Mouse (Mus musculus) v-Abl transformed pro-B cells (cell line): ENCODE data around the gene Smap2.
"Not testable (repeated sequence)": the region's sequence is repeated elsewhere in the genome, so short reads cannot be mapped to it uniquely, and the experiment has no call there.

Experiments used
- in situ Hi-C, 2 experiments: fragments of 400-800 bp; cut with MboI; formaldehyde crosslinking; loops; one replicate each; pipeline ENCODE4 v1.15.1; 2025; ENCODE audit not compliant: unreplicated experiment in 2 of 2

The Smap2 gene

DNA sequence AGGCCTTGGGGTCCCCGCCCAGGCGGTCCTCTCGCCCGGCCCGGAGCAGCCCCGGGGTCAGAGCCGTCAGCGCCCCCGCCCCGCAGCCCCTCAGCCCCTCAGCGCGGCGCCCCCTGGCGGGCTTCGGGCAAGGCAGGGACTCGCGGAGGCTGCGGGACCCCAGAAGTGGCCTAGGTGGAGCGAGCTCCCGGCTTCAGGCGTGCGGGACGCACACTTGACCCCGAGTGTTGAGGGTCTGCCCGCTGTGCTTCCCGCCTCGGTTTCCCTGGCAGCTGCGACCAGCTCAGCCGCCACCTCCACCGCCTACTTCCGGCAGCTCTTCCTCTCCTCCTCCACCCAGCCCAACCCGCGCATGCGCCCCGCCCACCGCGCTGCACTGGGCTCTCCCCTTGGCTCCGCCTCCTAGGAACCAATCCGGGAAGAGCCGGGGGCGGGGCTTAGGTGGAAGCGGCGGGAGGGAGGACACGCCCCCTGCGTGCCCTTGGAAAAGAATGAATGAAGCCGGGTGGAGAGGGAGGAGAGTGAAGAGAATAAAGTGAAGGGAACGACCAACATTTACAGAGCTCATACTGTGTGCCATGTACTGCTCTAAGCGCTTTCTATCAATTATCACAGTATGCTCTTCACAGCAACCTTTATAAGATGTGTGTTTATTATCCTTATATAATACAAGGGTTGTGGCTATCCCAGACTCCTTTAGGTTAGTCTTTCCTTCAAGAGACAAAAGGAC, at the start of gene Smap2:
Gene Smap2 (minus strand): TSS at position 320 of the 730 bp plus-strand sequence.
- in situ Hi-C loops, result loop anchor here in 1 of 2 experiments (25.0 kb wide), 1 partner anchor 1820 kb away; the partner anchor contains the start of gene Ppt1

DNA sequence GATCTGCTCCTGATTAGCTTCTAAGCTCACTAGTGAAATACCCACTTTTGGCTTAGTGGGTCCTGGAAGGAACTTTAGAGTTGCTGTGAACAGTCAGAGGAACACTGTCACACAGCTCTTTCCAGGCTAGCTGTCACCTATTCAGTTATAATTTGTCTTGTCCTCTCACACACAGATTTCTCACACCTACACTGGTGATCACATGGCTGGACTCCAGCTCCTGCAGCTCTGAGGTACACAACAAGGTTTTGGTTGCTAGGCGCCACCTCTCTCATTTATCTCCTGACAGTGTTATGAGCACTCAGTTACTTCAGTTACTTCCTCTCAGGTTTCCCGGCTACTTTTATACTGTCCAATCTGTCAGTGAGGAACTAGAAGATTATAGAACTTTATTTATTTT, 48.3 kb upstream of the Smap2 start:
- in situ Hi-C loops, result no loop called here

DNA sequence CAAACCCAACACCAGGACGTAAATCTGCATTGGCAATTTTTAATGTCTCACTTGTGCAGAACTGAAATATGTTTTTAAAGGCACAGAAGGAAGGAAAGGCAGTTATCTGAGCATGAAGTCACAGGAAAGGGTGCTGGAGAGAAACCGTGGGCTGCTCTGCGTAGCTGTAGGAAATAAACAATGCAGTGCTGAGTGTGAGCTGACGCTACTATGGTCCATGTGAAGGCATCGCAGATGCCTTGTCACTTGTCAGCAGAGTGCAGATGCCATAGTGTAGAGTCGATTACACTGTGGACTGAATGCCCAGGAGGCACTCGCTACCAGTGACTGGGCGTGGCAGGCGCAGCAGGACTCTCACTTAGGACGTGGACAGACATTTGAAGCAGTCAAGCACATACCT, 42.2 kb upstream of the Smap2 start:
- in situ Hi-C loops, result not testable (repeated sequence)

DNA sequence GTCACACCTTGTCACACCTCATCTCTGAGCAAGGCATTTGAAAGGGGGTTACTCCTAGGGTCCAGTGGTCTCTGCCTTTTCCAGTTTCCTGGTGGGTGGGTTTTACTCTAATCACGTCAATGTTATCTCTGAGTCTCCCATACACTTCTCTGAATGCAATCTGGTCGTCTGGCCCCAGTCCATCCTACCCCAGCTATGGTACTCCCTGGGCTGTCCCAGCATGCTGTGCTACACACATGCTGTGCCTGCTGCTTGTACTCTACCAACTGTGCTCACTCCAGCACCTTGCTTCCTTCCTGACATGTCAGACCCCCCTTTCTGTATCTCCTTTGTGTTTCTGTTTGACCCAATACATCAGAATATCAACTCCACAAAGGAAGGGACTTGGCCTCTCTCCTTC, 40.0 kb upstream of the Smap2 start:
- in situ Hi-C loops, result no loop called here

DNA sequence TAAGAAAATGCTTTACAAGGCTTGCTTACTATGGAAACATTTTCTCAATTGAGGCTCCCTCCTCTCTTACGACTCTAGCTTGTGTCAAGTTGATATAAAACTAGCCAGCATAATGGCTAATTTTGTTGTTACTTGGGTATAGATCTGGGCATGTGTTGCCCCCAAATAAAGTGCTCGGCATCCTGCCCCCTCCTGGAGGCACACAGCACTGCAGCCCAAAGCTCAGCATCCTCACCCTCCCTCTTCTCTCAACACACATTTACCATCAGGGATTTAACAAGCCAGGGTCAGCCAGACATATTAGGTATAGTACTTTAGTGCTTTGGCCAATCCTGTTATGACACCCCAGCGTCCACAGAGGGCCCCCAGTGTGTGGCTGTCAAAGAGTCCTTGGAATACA, 39.3 kb upstream of the Smap2 start:
- in situ Hi-C loops, result no loop called here

DNA sequence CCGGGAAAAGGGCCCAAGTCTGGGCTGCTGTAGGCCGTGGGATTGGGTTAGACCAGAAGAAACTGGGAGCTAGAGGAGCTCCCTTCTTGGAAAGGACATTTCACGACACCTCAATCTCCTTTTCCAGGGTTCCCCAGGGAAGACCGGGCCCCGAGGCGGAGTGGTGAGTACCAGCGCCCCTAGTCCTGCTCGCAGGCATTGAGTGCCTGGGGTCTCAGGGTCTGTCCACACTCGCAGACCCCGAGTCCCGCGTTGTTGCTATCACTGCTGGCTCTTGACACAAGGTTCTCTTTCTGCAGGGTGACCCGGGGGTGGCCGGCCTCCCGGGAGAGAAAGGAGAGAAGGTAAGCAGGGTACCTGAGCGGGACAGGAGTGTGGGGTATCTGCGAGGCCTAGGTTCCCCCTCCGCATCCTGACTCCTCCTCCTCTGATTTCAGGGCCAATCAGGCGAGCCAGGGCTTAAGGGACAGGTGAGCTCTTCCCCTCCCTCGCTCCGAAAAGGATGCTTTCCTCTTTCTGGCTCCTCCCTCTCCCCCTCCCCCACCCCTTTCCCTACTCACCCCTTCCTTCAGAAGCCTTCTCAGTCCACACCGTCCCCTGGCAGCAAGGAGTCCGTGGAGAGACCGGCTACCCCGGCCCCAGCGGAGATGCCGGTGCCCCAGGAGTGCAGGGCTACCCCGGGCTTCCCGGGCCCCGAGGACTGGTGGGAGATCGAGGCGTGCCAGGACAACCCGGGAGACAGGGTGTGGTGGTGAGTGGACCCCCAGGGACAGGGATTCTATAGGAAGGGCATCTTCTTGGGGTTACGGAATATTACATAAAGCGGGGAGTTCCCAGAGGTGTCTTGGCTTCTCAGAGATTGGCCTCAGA, 35.6 kb upstream of the Smap2 start:
- in situ Hi-C loops, result no loop called here

DNA sequence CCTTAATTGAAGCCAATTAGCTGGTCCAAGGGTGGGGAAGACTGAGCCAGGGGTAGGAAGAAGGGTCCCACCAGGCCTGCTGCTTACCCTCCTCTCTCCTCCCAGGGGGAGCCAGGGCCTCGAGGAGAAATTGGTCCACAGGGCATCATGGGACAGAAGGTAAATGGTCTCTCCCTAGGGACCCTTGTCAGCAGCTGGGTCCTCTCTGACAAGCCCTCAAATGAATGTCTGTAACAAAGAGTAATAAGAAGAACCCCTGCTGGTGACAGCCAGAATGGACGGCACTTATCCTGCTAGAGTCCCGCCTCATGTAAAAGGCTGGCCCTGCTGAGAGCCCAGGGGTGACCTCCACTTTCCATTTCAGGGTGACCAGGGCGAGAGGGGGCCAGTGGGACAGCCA, 34.8 kb upstream of the Smap2 start:
- in situ Hi-C loops, result no loop called here

DNA sequence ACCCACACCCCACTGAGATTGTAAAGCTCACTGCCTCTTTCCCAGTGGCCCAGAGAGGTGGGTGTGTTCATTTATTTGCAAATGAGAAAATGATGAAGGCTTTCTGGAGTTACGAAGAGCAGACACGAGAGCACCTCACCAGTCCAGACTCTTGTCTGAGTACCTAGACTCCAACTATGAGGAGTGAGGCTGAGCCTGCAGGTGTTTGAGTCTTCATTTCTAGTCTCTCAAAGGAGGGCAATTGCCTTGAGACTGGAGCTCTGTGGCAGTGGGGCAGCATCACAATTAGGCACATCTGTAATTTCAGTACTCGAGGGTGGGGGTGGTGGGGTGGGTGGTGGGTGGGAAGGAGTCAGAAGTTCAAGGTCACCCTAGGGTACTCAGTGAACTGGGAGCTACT, 25.9 kb upstream of the Smap2 start:
- in situ Hi-C loops, result loop anchor here (25.0 kb wide), 2 partner anchors 356 to 456 kb away; partner anchors contain the start of gene Gm8439 (in 1 of the 2)

DNA sequence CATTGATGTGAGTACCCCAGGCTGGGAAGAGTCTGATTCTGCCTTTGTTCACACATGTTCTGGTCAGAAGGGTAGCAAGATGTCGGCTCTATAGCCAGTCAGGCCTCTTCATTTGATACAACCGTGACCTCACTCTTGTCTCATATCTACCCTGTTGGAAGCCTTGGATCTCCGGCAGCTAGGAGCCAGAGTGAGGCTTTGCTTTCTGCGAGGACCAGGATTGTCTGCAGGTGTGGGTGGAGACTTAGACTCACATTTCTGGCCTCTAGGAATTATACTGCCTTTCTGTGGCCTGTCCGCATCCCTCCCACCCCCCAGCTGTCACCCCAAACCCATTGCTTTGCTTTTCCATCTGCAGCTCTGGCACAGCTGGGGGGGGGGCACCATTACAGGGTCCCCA, 25.4 kb upstream of the Smap2 start:
- in situ Hi-C loops, result loop anchor here (25.0 kb wide), 2 partner anchors 355 to 455 kb away; partner anchors contain the start of gene Gm8439 (in 1 of the 2)

DNA sequence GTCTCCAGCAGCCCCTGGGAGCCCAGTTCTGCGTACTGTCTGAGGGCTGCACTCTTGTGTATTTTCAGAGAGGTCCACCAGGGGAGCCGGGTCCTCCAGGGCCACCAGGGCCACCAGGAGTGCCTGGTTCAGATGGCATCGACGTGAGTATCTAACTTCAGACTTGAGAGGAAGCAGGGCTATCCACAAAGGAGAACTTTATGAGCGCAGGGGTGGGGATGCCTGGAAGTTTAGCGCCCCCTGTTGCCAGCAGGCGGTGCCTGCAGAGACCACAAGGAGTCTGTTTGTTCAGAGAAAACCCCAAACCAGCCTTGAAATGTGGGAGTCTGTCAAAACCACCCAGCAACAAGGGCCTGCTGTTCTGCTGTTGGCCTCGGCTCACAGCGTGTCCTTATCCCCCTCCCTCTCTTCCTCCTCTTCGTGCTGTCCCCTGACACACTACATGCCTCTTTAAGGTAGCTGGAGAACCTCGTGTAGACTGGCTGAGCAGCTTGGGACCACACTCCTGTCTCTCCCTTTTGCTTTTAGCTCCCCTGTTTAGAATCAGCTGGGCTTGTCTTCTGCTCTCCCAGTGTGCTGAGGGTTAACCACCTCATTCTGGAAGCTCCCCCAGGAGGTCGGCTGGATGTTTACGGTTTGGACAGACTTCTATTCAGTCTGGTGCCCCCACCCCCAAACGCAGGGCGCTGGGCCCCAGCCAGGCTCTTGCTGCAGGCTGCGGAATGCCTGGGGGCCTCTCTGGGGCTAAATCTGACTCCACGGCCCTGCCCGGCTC, 24.0 kb upstream of the Smap2 start:
- in situ Hi-C loops, result loop anchor here (25.0 kb wide), 2 partner anchors 354 to 454 kb away; partner anchors contain the start of gene Gm8439 (in 1 of the 2)

DNA sequence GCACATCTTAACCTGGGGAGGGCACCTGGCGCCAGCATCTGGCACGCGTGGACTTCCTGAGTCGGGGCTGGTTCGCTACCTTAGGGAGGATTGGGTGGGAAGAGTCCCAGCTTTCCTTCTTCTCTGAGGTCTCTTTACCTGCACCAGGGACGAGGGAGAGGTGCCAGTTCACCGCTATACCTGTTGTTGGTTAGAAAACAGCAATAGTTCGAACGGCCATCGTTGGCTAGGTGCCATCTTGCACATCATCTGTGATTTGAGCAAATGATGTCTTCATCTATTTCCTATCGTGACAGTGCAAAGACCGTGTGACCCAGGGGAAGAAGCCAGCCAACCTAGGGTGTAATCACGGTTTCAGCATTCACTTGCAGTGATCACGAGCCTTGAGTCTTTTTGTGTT, 23.3 kb upstream of the Smap2 start:
- in situ Hi-C loops, result loop anchor here (25.0 kb wide), 2 partner anchors 353 to 453 kb away; partner anchors contain the start of gene Gm8439 (in 1 of the 2)

DNA sequence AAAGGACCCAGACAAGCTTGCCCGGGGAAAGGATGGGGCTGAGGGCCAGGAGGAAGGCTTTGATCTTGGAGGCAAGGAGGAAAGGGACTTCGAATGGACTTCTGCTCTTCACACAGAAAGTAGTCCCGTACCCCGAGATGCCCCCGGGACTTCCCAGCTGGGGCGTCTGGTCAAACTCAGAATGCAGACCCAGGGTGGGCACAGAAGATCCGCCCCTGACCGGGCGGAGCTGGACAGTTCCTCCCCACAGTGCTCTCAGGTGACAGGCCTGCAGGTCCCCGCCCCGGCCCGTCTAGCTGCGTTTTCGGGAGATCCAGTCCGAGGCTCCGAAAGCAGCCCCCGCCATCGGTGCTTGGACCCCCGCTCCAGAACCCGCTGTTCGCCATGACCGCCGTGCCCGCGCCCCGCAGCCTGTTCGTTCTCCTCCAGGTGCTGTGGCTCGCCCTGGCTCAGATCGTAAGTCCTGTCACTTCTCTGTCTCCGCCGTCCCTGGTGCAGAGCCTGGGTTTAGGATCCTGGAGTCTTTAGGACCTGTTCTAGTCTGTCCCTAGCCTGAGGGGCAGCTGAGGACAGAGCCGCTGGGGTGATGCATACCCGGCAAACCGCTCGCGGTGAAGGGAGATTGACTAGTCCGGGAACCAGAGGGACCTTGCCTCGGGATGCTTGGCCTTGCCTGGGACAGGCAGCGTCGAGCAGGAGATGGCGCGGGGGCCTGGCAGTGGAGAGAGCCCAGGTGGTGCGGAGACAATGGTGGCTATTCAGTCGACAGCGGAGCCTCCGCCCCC, 22.5 kb upstream of the Smap2 start, which contains the start of gene Col9a2:
Gene Col9a2 (plus strand): TSS at position 55 of the 785 bp plus-strand sequence.
- in situ Hi-C loops, result loop anchor here (10.0 to 25.0 kb wide), 4 partner anchors 195 to 452 kb away; partner anchors contain the start of gene Gm8439 (in 1 of the 2)

DNA sequence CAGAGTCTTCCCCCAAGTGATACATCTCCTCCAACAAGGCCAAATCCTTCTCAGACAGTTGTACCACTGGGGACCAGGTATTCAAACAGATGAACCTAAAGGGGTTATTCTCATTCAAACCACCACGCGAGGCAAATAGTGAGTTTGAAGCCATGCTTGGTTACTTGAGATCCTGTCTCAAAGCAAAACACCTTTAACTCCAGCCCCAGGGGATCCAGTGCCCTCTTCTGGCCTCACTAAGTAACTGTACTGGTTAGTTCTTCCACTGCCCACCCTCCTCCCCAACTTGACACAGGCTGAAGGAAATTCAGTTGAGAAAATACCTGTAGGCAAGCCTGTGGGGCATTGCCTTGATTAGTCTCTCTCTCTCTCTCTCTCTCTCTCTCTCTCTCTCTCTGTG, 16.0 kb upstream of the Smap2 start:
- in situ Hi-C loops, result loop anchor here (5.0 to 25.0 kb wide), 6 partner anchors 121 to 446 kb away; partner anchors contain the start of gene Gm8439 (in 1 of the 2)

DNA sequence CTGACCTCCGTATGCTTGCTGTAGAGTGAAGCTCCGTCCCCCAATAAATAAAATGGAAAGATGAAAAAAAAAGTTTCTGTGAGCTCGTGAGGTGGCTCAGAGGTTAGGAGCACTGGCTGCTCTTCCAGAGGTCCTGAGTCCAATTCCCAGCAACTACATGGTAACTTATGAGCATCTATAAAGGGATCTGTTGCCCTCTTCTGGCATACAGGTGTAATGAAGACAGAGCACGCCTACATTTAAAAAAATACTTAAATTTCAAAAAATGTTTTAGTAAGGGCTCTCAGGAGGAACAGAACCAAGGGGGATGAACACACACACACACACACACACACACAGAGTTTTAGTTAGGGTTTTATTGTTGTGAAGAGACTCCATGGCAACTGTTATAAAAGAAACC, 14.4 kb upstream of the Smap2 start:
- in situ Hi-C loops, result loop anchor here (5.0 to 25.0 kb wide), 6 partner anchors 119 to 444 kb away; partner anchors contain the start of gene Gm8439 (in 1 of the 2)

DNA sequence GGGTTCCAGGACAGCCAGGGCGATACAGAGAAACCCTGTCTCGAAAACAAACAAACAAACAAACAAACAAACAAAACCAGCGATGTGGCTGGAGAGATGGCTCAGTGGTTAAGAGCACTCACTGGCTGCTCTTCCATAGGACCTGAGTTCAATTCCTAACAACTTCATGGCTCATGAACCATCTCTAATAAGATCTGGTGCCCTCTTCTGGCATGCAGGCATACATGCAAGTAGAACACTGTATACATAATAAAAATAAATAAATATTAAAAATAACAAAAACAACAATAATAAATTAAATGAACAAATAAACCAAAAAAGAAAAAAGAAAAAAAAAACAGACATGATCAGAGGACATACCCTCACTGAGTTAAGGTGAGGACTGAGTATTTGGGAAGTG, 12.6 kb upstream of the Smap2 start:
- in situ Hi-C loops, result loop anchor here (5.0 to 25.0 kb wide), 7 partner anchors 42 to 442 kb away; partner anchors contain the start of gene Gm8439 (in 1 of the 2)

DNA sequence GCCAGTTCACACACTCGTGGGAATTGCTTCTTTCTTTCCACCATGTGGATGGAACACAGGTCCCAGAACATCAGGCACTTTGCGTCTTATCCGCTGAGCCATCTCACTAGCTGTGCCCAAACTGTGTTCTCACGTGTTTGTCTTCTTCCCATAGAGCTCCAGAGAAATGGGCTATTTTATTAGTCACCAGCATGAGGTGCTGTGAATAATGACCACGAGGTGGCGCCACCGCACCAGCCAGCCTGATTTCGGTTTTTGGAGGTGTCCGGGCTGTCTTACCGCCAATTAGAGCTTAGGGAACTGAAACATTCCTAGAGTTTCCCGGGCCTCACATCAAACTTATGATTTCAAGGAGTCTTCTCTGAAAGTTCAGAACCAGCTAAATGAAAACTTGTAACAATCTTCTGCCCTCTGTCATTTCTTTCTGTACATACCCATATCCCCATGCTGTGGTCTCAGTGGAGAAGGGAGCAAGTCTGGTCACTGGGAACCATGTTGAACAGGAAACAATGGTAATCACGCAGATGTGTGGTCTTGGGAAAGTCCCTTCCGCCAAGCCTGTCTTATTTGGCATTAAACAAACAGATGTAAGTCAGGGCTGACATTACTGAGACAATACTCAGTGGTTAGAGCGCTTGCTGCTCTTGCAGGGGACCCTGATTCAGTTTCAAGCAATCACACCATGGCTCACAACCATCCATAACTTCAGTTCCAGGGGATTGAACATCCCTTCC, 11.8 kb upstream of the Smap2 start:
- in situ Hi-C loops, result loop anchor here (5.0 to 25.0 kb wide), 3 partner anchors 42 to 442 kb away; partner anchors contain the start of gene Gm8439 (in 1 of the 2)

DNA sequence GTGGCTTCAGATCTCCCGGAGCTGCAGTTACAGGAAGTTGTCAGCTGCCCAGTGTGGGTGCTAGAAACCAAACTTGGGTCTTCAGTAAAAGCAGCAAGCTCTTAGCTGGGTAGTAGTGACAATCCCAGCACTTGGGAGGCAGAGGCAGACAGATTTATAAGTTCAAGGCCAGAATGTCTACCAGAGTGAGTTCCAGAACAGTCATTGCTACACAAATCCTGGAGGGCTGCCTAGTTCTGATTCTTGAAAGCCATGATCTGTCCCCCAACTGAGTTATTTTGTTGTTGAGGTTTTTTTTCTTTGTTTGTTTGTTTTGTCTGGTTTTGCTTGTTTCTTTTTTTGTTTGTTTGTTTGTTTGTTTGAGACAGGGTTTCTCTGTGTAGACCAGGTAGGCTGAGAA, 11.1 kb upstream of the Smap2 start:
- in situ Hi-C loops, result loop anchor here (5.0 to 25.0 kb wide), 3 partner anchors 41 to 441 kb away; partner anchors contain the start of gene Gm8439 (in 1 of the 2)

DNA sequence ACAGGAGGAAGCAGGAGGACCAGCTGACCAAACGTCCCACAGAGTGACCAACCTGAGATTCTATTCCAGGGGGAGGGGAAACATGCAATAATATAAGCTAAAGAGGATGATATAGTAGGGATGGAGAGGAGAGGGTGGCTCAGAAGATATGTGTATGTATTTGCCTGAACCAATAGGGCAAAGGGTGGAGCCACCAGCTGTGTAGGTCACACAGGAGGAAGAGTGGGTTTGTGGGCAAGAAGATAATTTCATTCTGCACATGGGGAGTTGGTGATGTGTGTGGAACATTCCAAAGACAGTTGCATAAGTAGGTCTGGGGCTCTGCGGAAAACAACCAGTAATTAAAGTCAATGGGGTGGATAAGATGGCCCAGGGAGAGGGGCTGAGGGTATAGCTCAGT, 8.6 kb upstream of the Smap2 start:
- in situ Hi-C loops, result loop anchor here (5.0 to 25.0 kb wide), 3 partner anchors 38 to 438 kb away; partner anchors contain the start of gene Gm8439 (in 1 of the 2)
